Mouse (Mus musculus): ENCODE results near the gene Ext2.

DNA sequence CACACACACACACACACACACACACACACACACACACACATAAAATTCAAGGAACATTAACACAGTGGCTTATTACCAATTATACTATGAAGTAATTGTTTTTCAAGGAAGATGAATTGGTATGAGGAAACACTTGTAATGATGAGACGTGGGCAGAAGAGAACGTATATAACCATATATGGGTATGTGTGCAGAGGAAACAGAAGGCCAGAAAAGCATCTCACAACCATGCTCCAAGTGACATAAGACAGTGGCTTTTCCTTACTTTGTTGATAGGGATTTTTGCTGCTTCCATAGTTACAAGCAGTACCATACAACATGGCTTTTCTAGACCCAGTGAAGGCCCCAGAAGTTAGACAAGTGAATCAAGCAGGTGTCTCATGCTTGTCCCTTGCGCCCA lies 115.5 kb downstream of the Ext2 start:
- no peak for TF ChIP-seq POLR2A (IDR thresholded peaks at IDR 0.05; ENCODE audit: insufficient read length, low read depth)
- TF ChIP-seq REST (IDR thresholded peaks at IDR 0.05; ENCODE audit: insufficient read depth, insufficient read length): no peak
- no peak for TF ChIP-seq SRF (IDR thresholded peaks at IDR 0.05; ENCODE audit: control insufficient read depth, insufficient read length, low read depth)
- TF ChIP-seq TCF12 (IDR thresholded peaks at IDR 0.05; ENCODE audit: insufficient read depth, poor library complexity, severe bottlenecking): no peak
- TF ChIP-seq POLR2AphosphoS2 (IDR thresholded peaks at IDR 0.05; ENCODE audit: insufficient read length, low read depth): no peak
- no peak for TF ChIP-seq TCF3 (IDR thresholded peaks at IDR 0.05; ENCODE audit: insufficient read length, low read depth)
- no peak for TF ChIP-seq CEBPB (IDR thresholded peaks at IDR 0.05; ENCODE audit: insufficient read depth, poor library complexity, severe bottlenecking)

Data from myocyte (in vitro differentiated cells).